Mouse (Mus musculus) G1E (cell line): ENCODE data around the gene Arl15.

ENCODE experiments used
- CTCF ChIP-seq: IDR thresholded peaks from 2 replicates; pipeline ENCODE4 v1.5.1; 2012; ENCODE audit warnings: low read depth, low read length, inconsistent platforms, mixed read lengths
- GATA1 ChIP-seq: IDR thresholded peaks from 2 replicates; pipeline ENCODE4 v1.6.1; 2012; ENCODE audit warnings: borderline replicate concordance, low read length, inconsistent platforms, mixed read lengths
- POLR2AphosphoS5 ChIP-seq: IDR thresholded peaks from 2 replicates; pipeline ENCODE4 v1.6.1; 2012; ENCODE audit warnings: low read depth, low read length, inconsistent platforms; ENCODE audit not compliant: insufficient replicate concordance
- TAL1 ChIP-seq: conservative IDR thresholded peaks from 2 replicates; pipeline ENCODE4 v1.6.1; 2012; ENCODE audit warnings: low read depth, low read length, inconsistent platforms, mixed read lengths

- TF ChIP-seq GATA1 (no peak), TAL1 (no peak), CTCF (no peak), POLR2AphosphoS5 (no peak)
Measured at GRCm38 (mm10) chr13:114190898-114191297, 396.6 kb downstream of the Arl15 start.
